Mouse (Mus musculus) mouse embryonic stem cell (cell line): ENCODE data around the gene Chchd1.

Source experiments
- in situ Hi-C, 2 experiments: fragments of 300-500 bp; cut with MboI; formaldehyde crosslinking; loops; 1 replicate in 1 of 2; 3 replicates in 1 of 2; pipeline ENCODE4 v1.14.3; 2019 to 2020; ENCODE audit warnings: low sequenced_read_pairs in 2 of 2, low pct_unique_long_range_greater_than_20kb in 1 of 2, mixed read lengths in 1 of 2; ENCODE audit not compliant: unreplicated experiment in 1 of 2

Chchd1 gene

GRCm38 (mm10) chr14:20702741-20703381 is at the start of gene Chchd1:
Chchd1 (plus strand) TSS chr14:20703006.
- in situ Hi-C loops: no loop called here

GRCm38 (mm10) chr14:20654690-20655421 is 48.0 kb upstream of the Chchd1 start:
- in situ Hi-C loops: loop anchor here in 1 of 2 experiments (5.0 kb wide), 1 partner anchor 68 kb away; no protein-coding TSS in a partner anchor

- in situ Hi-C loops: loop anchor here in 1 of 2 experiments (5.0 kb wide), 1 partner anchor 68 kb away; no protein-coding TSS in a partner anchor
Observed at GRCm38 (mm10) chr14:20655731-20656130, 47.1 kb upstream of the Chchd1 start.

- in situ Hi-C loops: loop anchor here in 1 of 2 experiments (5.0 kb wide), 1 partner anchor 69 kb away; no protein-coding TSS in a partner anchor
Observed at GRCm38 (mm10) chr14:20656361-20656760, 46.4 kb upstream of the Chchd1 start, which contains the start of gene Myoz1. Myoz1 (minus strand) TSS chr14:20656540.

- in situ Hi-C loops: loop anchor here in 1 of 2 experiments (5.0 kb wide), 1 partner anchor 71 kb away; no protein-coding TSS in a partner anchor
Observed at GRCm38 (mm10) chr14:20658326-20658725, 44.5 kb upstream of the Chchd1 start.

GRCm38 (mm10) chr14:20658902-20659301 is 43.9 kb upstream of the Chchd1 start:
- in situ Hi-C loops: loop anchor here in 1 of 2 experiments (5.0 kb wide), 1 partner anchor 72 kb away; no protein-coding TSS in a partner anchor

- in situ Hi-C loops: loop anchor here in 1 of 2 experiments (5.0 kb wide), 1 partner anchor 72 kb away; no protein-coding TSS in a partner anchor
Observed at GRCm38 (mm10) chr14:20659687-20660086, 43.1 kb upstream of the Chchd1 start.

GRCm38 (mm10) chr14:20660827-20661660 is 41.8 kb upstream of the Chchd1 start:
- in situ Hi-C loops: no loop called here

- in situ Hi-C loops: no loop called here
Observed at GRCm38 (mm10) chr14:20661661-20662331, 41.0 kb upstream of the Chchd1 start.

- in situ Hi-C loops: no loop called here
Observed at GRCm38 (mm10) chr14:20662740-20663139, 40.1 kb upstream of the Chchd1 start.

GRCm38 (mm10) chr14:20663601-20664000 is 39.2 kb upstream of the Chchd1 start:
- in situ Hi-C loops: no loop called here

- in situ Hi-C loops: no loop called here
Observed at GRCm38 (mm10) chr14:20664436-20664835, 38.4 kb upstream of the Chchd1 start.

GRCm38 (mm10) chr14:20667469-20667868 is 35.3 kb upstream of the Chchd1 start:
- in situ Hi-C loops: no loop called here

- in situ Hi-C loops: no loop called here
Observed at GRCm38 (mm10) chr14:20668154-20668810, 34.5 kb upstream of the Chchd1 start, which contains the start of gene Synpo2l. Synpo2l (minus strand) TSS chr14:20668354.

GRCm38 (mm10) chr14:20672990-20673389 is 29.8 kb upstream of the Chchd1 start:
- in situ Hi-C loops: loop anchor here in 1 of 2 experiments (5.0 kb wide), 1 partner anchor 96 kb away; no protein-coding TSS in a partner anchor

- in situ Hi-C loops: loop anchor here in 1 of 2 experiments (5.0 kb wide), 1 partner anchor 96 kb away; no protein-coding TSS in a partner anchor
Observed at GRCm38 (mm10) chr14:20673735-20674063, 29.1 kb upstream of the Chchd1 start.

- in situ Hi-C loops: loop anchor here in 1 of 2 experiments (5.0 kb wide), 1 partner anchor 97 kb away; no protein-coding TSS in a partner anchor
Observed at GRCm38 (mm10) chr14:20674064-20674833, 28.6 kb upstream of the Chchd1 start, which contains the start of gene Sec24c. Sec24c (plus strand) TSS chr14:20674308.
